Mouse (Mus musculus) lung, adult 2 months (tissue): ENCODE measurements around the gene Ndufc2.

Experiments used
- CTCF ChIP-seq: fragments of 200-500 bp; IDR thresholded peaks from 2 replicates; pipeline ENCODE4 v1.5.1; 2011; ENCODE audit warnings: mild to moderate bottlenecking, low read length, control low read depth; ENCODE audit not compliant: insufficient read depth
- POLR2A ChIP-seq: fragments of 200-500 bp; IDR thresholded peaks from 2 replicates; pipeline ENCODE4 v1.6.1; 2011; ENCODE audit warnings: low read depth, mild to moderate bottlenecking, control low read depth, low read length, borderline replicate concordance; ENCODE audit errors: extremely low read depth

- TF ChIP-seq POLR2A (no peak), CTCF (no peak)
These were observed 47.3 kb downstream of the Ndufc2 start for GRCm38 (mm10) chr7:97447050-97447531.
